Mouse (Mus musculus) hindbrain, embryonic 16.5 days (tissue): ENCODE data around the gene Osbp2. TPM values are rescaled to one million over a fixed set of nuclear protein-coding genes. Genes with fewer than 3 reads are reported as not detected.

ENCODE experiments used
- ATAC-seq: fragments of 200-750 bp; cut with Nextera tagmentation; 2 replicates; pipeline ENCODE4 v1.8.0; 2017; ENCODE audit warnings: moderate TSS enrichment, moderate library complexity
- H3K27ac ChIP-seq: fragments of 300-500 bp; sonication (generic); 2 replicates; pipeline ENCODE4 v1.5.1; 2014; ENCODE audit warnings: low read depth, mild to moderate bottlenecking, control low read depth, low read length, moderate library complexity
- H3K27me3 ChIP-seq: fragments of 300-500 bp; sonication (generic); replicated peaks from 2 replicates; pipeline ENCODE4 v1.6.1; 2014; ENCODE audit warnings: low read length; ENCODE audit not compliant: control insufficient read depth, insufficient read depth
- H3K36me3 ChIP-seq: fragments of 300-500 bp; sonication (generic); 2 replicates; pipeline ENCODE4 v1.6.1; 2014; ENCODE audit warnings: mild to moderate bottlenecking, low read length, moderate library complexity, mixed read lengths; ENCODE audit not compliant: control insufficient read depth, insufficient read depth
- H3K4me1 ChIP-seq: fragments of 300-500 bp; sonication (generic); 2 replicates; pipeline ENCODE4 v1.6.1; 2014; ENCODE audit warnings: low read depth, low read length; ENCODE audit not compliant: control insufficient read depth, insufficient read depth
- H3K4me2 ChIP-seq: fragments of 300-500 bp; sonication (generic); 2 replicates; pipeline ENCODE4 v1.6.1; 2014; ENCODE audit warnings: mild to moderate bottlenecking, low read length, control low read depth, moderate library complexity
- H3K4me3 ChIP-seq: fragments of 300-500 bp; sonication (generic); 2 replicates; pipeline ENCODE4 v1.5.1; 2014; ENCODE audit warnings: mild to moderate bottlenecking, low read length, control low read depth, moderate library complexity
- H3K9ac ChIP-seq: fragments of 300-500 bp; sonication (generic); 2 replicates; pipeline ENCODE4 v1.6.1; 2014; ENCODE audit warnings: low read depth, mild to moderate bottlenecking, control low read depth, low read length, moderate library complexity
- H3K9me3 ChIP-seq: fragments of 300-500 bp; sonication (generic); 2 replicates; pipeline ENCODE4 v1.6.1; 2014; ENCODE audit warnings: mild to moderate bottlenecking, low read length, moderate library complexity; ENCODE audit not compliant: control insufficient read depth
- WGBS: fragments of 180-500 bp; shearing (Covaris S2); extraction: QIAGEN DNeasy Blood & Tissue Kit; methylation state at CpG from one replicate; pipeline ENCODE4 v1.1.7; 2014; 5-methylcytosine and 5-hydroxymethylcytosine counted together
- polyA plus RNA-seq: library from polyadenylated mRNA; unstranded; fragments of >200 nt; fragmentation: Nextera tagmentation; extraction: Ambion mirVana; gene quantifications from 2 replicates; pipeline ENCODE4 v1.2.1, GENCODE M21; 2015

The Osbp2 gene
- polyA plus RNA-seq, 1 experiment from 2014 or later, result 34.8 TPM

DNA sequence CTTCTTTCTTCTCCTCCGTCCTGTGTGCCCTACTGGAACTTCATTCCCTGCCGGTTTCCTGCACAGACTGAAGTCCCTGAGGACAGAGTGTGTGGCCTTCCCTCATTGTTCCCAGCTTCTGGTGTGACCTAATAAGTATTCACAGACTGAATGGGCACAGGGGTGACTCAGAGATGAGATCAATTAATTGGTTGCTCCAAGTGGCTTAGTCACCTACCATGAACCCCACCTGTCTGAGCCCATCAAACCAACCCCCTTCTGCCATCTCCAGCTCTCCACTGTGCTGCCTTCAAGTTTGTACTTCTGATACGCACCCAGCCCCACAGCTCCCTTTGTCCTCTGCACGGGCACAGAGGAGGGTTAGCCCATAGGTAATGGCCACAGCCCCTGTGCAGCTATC, 99.4 kb downstream of the Osbp2 start:
- no peak overlapping the region for H3K4me2 ChIP-seq
- 33% methylated on average over 4 of the region's 4 CpGs for WGBS
- no peak for ATAC-seq

DNA sequence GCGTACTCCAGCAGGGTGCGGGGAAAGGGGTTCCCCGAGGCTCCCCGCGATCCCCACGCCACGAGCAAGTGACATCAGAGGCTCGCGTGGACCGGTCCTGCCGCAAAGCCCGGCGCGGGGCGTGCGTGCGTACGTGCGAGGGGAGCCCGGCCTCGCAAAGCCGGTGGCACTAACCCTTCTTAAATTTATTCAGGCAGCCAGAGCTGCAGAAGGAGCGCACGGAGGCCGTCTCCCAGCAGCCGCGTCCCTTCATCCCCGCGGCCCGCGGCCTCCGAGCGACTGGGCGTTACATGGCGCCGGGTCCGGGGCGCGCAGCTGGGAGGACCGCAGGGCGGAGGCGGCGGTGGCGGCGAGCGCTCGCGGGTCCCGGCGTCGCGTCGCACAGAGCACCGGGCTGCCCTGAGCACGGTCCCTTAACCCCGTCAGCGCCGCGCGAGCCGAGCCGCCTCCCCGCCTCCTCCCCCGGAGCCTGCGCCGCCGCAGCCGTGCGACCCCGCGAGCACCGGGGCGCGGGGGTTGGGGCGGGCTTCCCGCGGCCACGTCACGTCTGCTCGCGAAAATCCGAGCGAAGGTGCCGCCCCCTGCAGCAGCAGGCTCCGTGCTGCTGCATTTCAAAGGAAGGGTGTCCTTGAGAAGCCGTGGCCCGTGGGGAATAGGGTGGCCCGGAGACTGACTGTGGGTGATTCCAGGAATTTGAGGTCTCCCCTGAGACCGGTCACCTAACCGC, 101.8 kb downstream of the Osbp2 start:
- Histone ChIP-seq H3K9ac (peak overlapping the region; percentile 83), H3K27ac (peak overlapping the region; percentile 73), H3K36me3 (no peaks in the 10 kb centered on the region), H3K4me3 (peak overlapping the region; percentile 68), H3K27me3 (0 out of 2 replicates have a peak, but pooled peaks cover 3% of the 10 kb centered on the region), H3K4me1 (peaks cover 4% of the 10 kb centered on the region; the same call in 1 of the 2 replicates), H3K9me3 (no peaks in the 10 kb centered on the region), H3K4me2 (peak overlapping the region; percentile 96)
- peak; percentile 77 for ATAC-seq
- WGBS, result under 1% methylated on average over 78 of the region's 90 CpGs

More for the DNA sequence above, 99.4 kb downstream of the Osbp2 start:
- H3K4me1 ChIP-seq, result peaks cover 4% of the 10 kb centered on the region; the same call in 1 of the 2 replicates
- H3K4me3 ChIP-seq, result no peak overlapping the region
- H3K27me3 ChIP-seq, result 0 out of 2 replicates have a peak, but pooled peaks cover 3% of the 10 kb centered on the region
- no peak overlapping the region for H3K27ac ChIP-seq
- no peaks in the 10 kb centered on the region for H3K9me3 ChIP-seq
- 0 out of 2 replicates have a peak, but pooled peaks cover 2% of the 10 kb centered on the region for H3K36me3 ChIP-seq
- H3K9ac ChIP-seq, result no peak overlapping the region

DNA sequence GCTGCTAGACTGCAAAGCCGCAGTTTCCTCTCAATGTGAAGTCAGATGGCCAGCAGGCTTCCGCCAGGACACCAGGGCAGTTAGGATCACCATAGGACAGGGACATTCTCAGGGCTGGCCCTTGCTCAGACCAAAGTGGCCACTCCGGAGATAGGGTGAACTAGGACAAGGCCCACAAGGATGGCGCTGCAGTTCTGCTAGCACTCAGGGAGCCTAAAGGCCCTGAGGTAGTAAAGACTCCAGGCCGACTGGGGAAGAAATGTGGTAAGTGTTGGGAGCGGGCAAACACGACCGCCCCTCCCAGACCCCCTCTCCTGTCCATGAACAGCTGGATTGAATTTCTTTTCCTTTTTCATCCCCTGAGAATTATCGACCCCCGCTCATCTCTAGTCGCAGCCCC, 102.4 kb downstream of the Osbp2 start:
- H3K27me3 ChIP-seq, result 0 out of 2 replicates have a peak, but pooled peaks cover 3% of the 10 kb centered on the region
- peak; percentile 27 for ATAC-seq
- peaks cover 4% of the 10 kb centered on the region; the same call in 1 of the 2 replicates for H3K4me1 ChIP-seq
- H3K36me3 ChIP-seq, result no peaks in the 10 kb centered on the region
- H3K4me2 ChIP-seq, result peak overlapping the region; percentile 96
- H3K27ac ChIP-seq, result peak overlapping the region; percentile 73
- peak overlapping the region; percentile 68 for H3K4me3 ChIP-seq
- peak overlapping the region; percentile 83 for H3K9ac ChIP-seq
- 10% methylated on average over 11 of the region's 11 CpGs for WGBS
- no peaks in the 10 kb centered on the region for H3K9me3 ChIP-seq

DNA sequence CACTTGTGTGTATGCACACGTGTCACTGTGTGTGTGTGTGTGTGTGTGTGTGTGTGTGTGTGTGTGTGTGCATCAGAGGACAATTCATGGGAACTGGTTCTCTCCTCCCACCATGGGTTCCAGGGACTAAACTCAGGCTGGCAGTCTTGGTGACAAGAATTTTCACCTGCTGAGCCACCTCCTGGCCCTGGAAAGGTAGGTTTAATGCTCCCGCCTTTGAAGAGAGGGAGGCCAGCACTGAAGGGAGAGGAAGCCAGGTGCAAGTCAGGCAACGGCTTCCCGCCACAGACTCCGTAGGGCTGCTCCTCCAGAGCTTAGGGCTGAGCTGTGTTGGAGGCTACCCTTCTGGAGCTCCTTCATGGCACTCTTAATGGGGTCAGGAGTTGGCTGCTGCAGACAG, 104.3 kb downstream of the Osbp2 start:
- Histone ChIP-seq H3K4me3 (no peak overlapping the region), H3K9me3 (no peaks in the 10 kb centered on the region), H3K27ac (no peak overlapping the region), H3K4me2 (no peak overlapping the region), H3K27me3 (0 out of 2 replicates have a peak, but pooled peaks cover 3% of the 10 kb centered on the region), H3K4me1 (peaks cover 4% of the 10 kb centered on the region; the same call in 1 of the 2 replicates), H3K9ac (no peak overlapping the region), H3K36me3 (no peaks in the 10 kb centered on the region)
- 78% methylated on average over 5 of the region's 5 CpGs for WGBS
- no peak for ATAC-seq

DNA sequence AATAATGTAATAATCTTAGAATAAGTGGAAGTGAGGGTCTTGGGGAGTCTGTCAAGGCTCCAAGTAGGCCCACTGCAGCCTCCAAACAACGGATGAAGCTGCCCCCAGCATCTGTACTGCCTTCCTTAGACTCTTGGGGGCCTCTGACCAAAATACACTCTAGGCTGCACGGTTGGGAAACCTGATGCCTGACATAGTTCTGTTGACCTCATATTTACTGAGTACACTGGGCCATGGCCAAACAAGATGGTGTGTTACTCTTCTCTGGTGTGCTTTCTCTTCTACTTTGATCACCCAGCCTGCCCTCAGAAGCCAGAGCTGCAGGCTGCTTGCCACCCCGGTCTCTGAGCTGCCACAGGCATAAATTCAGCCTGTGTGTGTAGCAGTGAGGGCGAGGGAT, 108.4 kb downstream of the Osbp2 start:
- no peak overlapping the region for H3K4me2 ChIP-seq
- H3K27ac ChIP-seq, result no peak overlapping the region
- H3K27me3 ChIP-seq, result 0 out of 2 replicates have a peak, but pooled peaks cover 2% of the 10 kb centered on the region
- H3K4me1 ChIP-seq, result no peaks in the 10 kb centered on the region
- H3K9me3 ChIP-seq, result no peaks in the 10 kb centered on the region
- H3K36me3 ChIP-seq, result no peaks in the 10 kb centered on the region
- ATAC-seq, result no peak
- no peak overlapping the region for H3K9ac ChIP-seq
- H3K4me3 ChIP-seq, result no peak overlapping the region
- 66% methylated on average over 4 of the region's 4 CpGs for WGBS

DNA sequence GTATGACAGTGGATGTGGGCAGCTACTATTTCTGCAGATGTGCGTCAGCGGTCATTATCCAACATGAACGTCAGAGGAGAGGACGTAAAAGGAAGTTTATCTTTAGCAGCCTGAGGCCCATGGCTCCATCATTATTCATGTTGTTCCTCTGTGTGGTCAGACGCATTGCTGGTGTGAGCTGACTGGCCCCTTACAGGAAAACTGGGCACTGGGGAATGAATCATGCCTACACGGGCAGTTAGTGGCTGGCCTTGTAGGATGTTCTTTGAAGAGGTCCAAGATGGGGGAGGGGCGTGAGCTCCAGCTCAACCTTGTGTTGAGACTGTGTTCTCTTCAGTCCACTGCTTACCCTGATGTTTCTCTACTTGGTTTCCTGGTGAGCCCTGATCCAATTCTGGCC, 109.0 kb downstream of the Osbp2 start:
- no peak overlapping the region for H3K4me2 ChIP-seq
- H3K4me3 ChIP-seq, result no peak overlapping the region
- no peaks in the 10 kb centered on the region for H3K4me1 ChIP-seq
- H3K27me3 ChIP-seq, result no peaks in the 10 kb centered on the region
- no peaks in the 10 kb centered on the region for H3K9me3 ChIP-seq
- ATAC-seq, result no peak
- no peaks in the 10 kb centered on the region for H3K36me3 ChIP-seq
- WGBS, result 70% methylated on average over 7 of the region's 7 CpGs
- H3K27ac ChIP-seq, result no peak overlapping the region
- no peak overlapping the region for H3K9ac ChIP-seq

DNA sequence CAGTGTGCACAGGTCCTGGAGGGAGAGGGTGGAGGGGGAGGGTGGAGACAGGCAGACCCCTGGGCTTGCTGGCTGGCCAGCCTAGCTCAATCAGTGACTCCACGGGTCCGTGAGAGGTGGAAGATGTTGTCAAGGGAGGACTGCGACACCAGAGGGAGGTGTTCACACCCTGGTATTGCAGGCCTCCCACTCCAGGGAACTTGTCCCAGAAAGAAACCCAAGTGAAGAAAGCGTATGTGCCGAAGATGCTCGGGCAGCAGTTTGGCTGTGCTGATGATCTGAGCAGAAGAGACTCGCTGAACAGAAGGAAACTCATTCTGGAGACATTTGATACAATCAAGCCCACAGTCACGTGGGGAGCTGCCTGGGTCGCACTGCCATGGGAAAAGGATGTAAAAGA, 109.8 kb downstream of the Osbp2 start:
- H3K4me3 ChIP-seq, result no peak overlapping the region
- no peak overlapping the region for H3K4me2 ChIP-seq
- H3K9ac ChIP-seq, result no peak overlapping the region
- ATAC-seq, result no peak
- H3K27me3 ChIP-seq, result no peaks in the 10 kb centered on the region
- H3K27ac ChIP-seq, result no peak overlapping the region
- H3K36me3 ChIP-seq, result no peaks in the 10 kb centered on the region
- no peaks in the 10 kb centered on the region for H3K4me1 ChIP-seq
- WGBS, result 68% methylated on average over 9 of the region's 9 CpGs
- no peaks in the 10 kb centered on the region for H3K9me3 ChIP-seq

DNA sequence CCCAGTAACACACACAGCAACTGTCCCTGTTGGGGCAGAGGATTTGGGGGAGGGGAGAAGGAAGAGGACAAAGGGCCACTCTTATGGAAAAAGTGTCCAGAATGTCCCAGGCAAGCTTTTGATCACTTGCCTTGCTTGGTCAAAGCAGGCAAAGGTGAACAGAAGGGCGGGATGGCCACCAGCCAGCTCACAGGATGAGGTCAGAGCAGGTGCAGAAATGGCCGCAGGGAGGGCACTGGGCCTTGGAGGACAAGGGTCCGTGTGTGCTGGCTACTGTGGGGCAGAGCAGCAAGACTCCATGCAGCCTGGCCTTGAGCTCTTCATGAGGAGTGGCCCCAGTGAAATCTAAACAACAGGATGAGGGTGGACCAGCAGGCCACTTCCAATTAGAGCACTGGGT, 110.9 kb downstream of the Osbp2 start:
- 59% methylated on average over 3 of the region's 3 CpGs for WGBS
- H3K4me1 ChIP-seq, result no peaks in the 10 kb centered on the region
- H3K4me3 ChIP-seq, result no peak overlapping the region
- no peak for ATAC-seq
- no peaks in the 10 kb centered on the region for H3K36me3 ChIP-seq
- no peak overlapping the region for H3K4me2 ChIP-seq
- no peaks in the 10 kb centered on the region for H3K27me3 ChIP-seq
- H3K9me3 ChIP-seq, result no peaks in the 10 kb centered on the region
- no peak overlapping the region for H3K27ac ChIP-seq
- no peak overlapping the region for H3K9ac ChIP-seq

DNA sequence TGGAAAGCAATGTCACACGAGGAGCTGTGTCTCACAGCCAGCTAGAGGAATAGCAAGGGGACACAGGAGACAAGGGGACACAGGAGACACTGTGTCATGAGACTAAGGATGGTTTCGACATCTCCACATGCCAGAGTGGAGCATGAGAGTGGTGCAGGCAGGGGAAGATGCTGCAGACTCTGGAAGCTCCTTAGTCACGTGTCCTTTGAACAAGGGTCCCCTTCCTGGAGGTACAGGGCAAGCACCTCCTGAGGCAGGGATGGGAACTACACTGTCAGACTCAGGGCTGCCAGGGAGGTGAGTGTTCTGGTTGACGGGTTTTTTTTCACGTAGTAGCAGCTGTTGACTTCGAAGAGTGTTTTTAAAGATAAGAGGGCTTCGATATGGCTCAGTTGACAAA, 113.9 kb downstream of the Osbp2 start:
- Histone ChIP-seq H3K27ac (no peak overlapping the region), H3K4me3 (no peak overlapping the region), H3K9ac (no peak overlapping the region), H3K27me3 (no peaks in the 10 kb centered on the region), H3K36me3 (no peaks in the 10 kb centered on the region), H3K4me1 (no peaks in the 10 kb centered on the region), H3K4me2 (no peak overlapping the region), H3K9me3 (no peaks in the 10 kb centered on the region)
- 35% methylated on average over 7 of the region's 7 CpGs for WGBS
- ATAC-seq, result no peak
